Mouse (Mus musculus) E14TG2a.4 (cell line): ENCODE data around the gene Msln.

ENCODE experiments used
- H3K27me3 ChIP-seq: 2 replicates; pipeline ENCODE4 v1.6.1; 2014; ENCODE audit warnings: low read length, control low read depth; ENCODE audit not compliant: insufficient read depth
- H3K36me3 ChIP-seq: 2 replicates; pipeline ENCODE4 v1.6.1; 2014; ENCODE audit warnings: low read length, control low read depth; ENCODE audit not compliant: insufficient read depth
- H3K4me1 ChIP-seq: replicated peaks from 2 replicates; pipeline ENCODE4 v1.6.1; 2014; ENCODE audit warnings: low read depth, low read length, control low read depth
- H3K4me3 ChIP-seq: replicated peaks from 2 replicates; pipeline ENCODE4 v1.5.1; 2014; ENCODE audit warnings: mild to moderate bottlenecking, low read length
- H3K9me3 ChIP-seq: 2 replicates; pipeline ENCODE4 v1.6.1; 2014; ENCODE audit warnings: low read length, control low read depth
- CTCF ChIP-seq: conservative IDR thresholded peaks from 2 replicates; pipeline ENCODE4 v1.5.1; 2014; ENCODE audit warnings: low read length
- NANOG ChIP-seq: IDR thresholded peaks from 2 replicates; pipeline ENCODE4 v1.6.1; 2014; ENCODE audit warnings: borderline replicate concordance, low read length, mixed read lengths
- POU5F1 ChIP-seq: IDR thresholded peaks from 2 replicates; pipeline ENCODE4 v1.6.1; 2014; ENCODE audit warnings: low read length, borderline replicate concordance

The Msln gene

GRCm38 (mm10) chr17:25791843-25792527 lies 37.8 kb upstream of the Msln start:
- Histone ChIP-seq H3K9me3 (no peaks in the 10 kb centered on the region), H3K4me1 (peaks cover 58% of the 10 kb centered on the region), H3K4me3 (peak overlapping the region; percentile 91), H3K27me3 (peaks cover 14% of the 10 kb centered on the region), H3K36me3 (peaks cover 43% of the 10 kb centered on the region)
- TF ChIP-seq NANOG (no peak), POU5F1 (no peak), CTCF (no peak)

GRCm38 (mm10) chr17:25791320-25791842 lies 37.2 kb upstream of the Msln start:
- H3K4me3 ChIP-seq = peak overlapping the region; percentile 91
- peaks cover 13% of the 10 kb centered on the region for H3K27me3 ChIP-seq
- TF ChIP-seq NANOG (no peak), CTCF (no peak), POU5F1 (no peak)
- H3K36me3 ChIP-seq = peaks cover 43% of the 10 kb centered on the region
- H3K4me1 ChIP-seq = peaks cover 58% of the 10 kb centered on the region
- H3K9me3 ChIP-seq = no peaks in the 10 kb centered on the region

GRCm38 (mm10) chr17:25786781-25787504 lies 32.8 kb upstream of the Msln start:
- Histone ChIP-seq H3K36me3 (peaks cover 58% of the 10 kb centered on the region), H3K27me3 (no peaks in the 10 kb centered on the region), H3K4me1 (peaks cover 37% of the 10 kb centered on the region), H3K9me3 (no peaks in the 10 kb centered on the region), H3K4me3 (no peak overlapping the region)
- TF ChIP-seq NANOG = no peak
- no peak for TF ChIP-seq CTCF
- no peak for TF ChIP-seq POU5F1

- no peak for TF ChIP-seq NANOG
- TF ChIP-seq CTCF = no peak
- TF ChIP-seq POU5F1 = no peak
- H3K4me1 ChIP-seq = peaks cover 34% of the 10 kb centered on the region
Measured at GRCm38 (mm10) chr17:25786280-25786679, 32.1 kb upstream of the Msln start, which contains the start of gene Ccdc78. Ccdc78 (plus strand) TSS chr17:25786580.

GRCm38 (mm10) chr17:25785281-25785745 lies 31.1 kb upstream of the Msln start, which contains the start of gene Haghl:
Haghl (minus strand) TSS chr17:25785673.
- H3K36me3 ChIP-seq = peaks cover 69% of the 10 kb centered on the region
- peak within 1 kb of the TSS; percentile 88 for H3K4me3 ChIP-seq
- H3K4me1 ChIP-seq = peaks cover 34% of the 10 kb centered on the region
- H3K27me3 ChIP-seq = no peaks in the 10 kb centered on the region
- TF ChIP-seq CTCF = no peak
- no peak for TF ChIP-seq NANOG
- TF ChIP-seq POU5F1 = no peak
- H3K9me3 ChIP-seq = no peaks in the 10 kb centered on the region

More at GRCm38 (mm10) chr17:25786280-25786679, 32.1 kb upstream of the Msln start, which contains the start of gene Ccdc78:
- Histone ChIP-seq H3K27me3 (no peaks in the 10 kb centered on the region), H3K9me3 (no peaks in the 10 kb centered on the region), H3K36me3 (peaks cover 64% of the 10 kb centered on the region), H3K4me3 (peak within 1 kb of the TSS; percentile 88)

GRCm38 (mm10) chr17:25783861-25784574 lies 29.8 kb upstream of the Msln start:
- Histone ChIP-seq H3K27me3 (no peaks in the 10 kb centered on the region), H3K4me1 (peaks cover 35% of the 10 kb centered on the region), H3K9me3 (no peaks in the 10 kb centered on the region), H3K4me3 (peak overlapping the region; percentile 88; the same call in 1 of the 2 replicates), H3K36me3 (peaks cover 71% of the 10 kb centered on the region)
- TF ChIP-seq CTCF (no peak), NANOG (no peak), POU5F1 (no peak)

GRCm38 (mm10) chr17:25783086-25783485 lies 28.9 kb upstream of the Msln start:
- Histone ChIP-seq H3K4me1 (peaks cover 29% of the 10 kb centered on the region), H3K27me3 (no peaks in the 10 kb centered on the region), H3K4me3 (no peak overlapping the region), H3K9me3 (no peaks in the 10 kb centered on the region), H3K36me3 (peaks cover 74% of the 10 kb centered on the region)
- TF ChIP-seq CTCF = no peak
- no peak for TF ChIP-seq NANOG
- no peak for TF ChIP-seq POU5F1

- H3K27me3 ChIP-seq = no peaks in the 10 kb centered on the region
- H3K9me3 ChIP-seq = no peaks in the 10 kb centered on the region
- H3K36me3 ChIP-seq = peaks cover 79% of the 10 kb centered on the region
Measured at GRCm38 (mm10) chr17:25781339-25781738, 27.2 kb upstream of the Msln start.

More at GRCm38 (mm10) chr17:25781339-25781738, 27.2 kb upstream of the Msln start:
- TF ChIP-seq POU5F1 (no peak), CTCF (no peak), NANOG (no peak)
- peaks cover 39% of the 10 kb centered on the region for H3K4me1 ChIP-seq
- no peak overlapping the region for H3K4me3 ChIP-seq
